Mouse (Mus musculus): ENCODE data around the gene Hnf1b. TPM values are rescaled to one million over a fixed set of nuclear protein-coding genes. Genes with fewer than 3 reads are reported as not detected.
A peak's percentile ranks its signal among the peaks of the same experiment; 100 is the strongest.

Gene Hnf1b
- polyA plus RNA-seq, 2 experiments = 1.8 to 2.4 TPM

GRCm38 (mm10) chr11:83852501-83853211 lies 2.8 kb downstream of the Hnf1b start:
- H3K4me3 ChIP-seq (ENCODE audit: insufficient read depth in 1 of 2, low read depth in 2 of 2, low read length in 2 of 2) = peak overlapping the region; percentile 28 to 44
- H3K4me2 ChIP-seq (ENCODE audit: low read depth) = peak overlapping the region; percentile 47
- DNase-seq (ENCODE audit: low read depth in 3 of 3, low spot score in 3 of 3) (no peak), ATAC-seq (ENCODE audit: insufficient read depth) (no peak)
- TF ChIP-seq CTCF (IDR thresholded peaks at IDR 0.05; ENCODE audit: low read depth) (no peak), EP300 (IDR thresholded peaks at IDR 0.05; ENCODE audit: low read depth) (no peak)
- no peak overlapping the region for H3K9ac ChIP-seq (replicated peaks)
- H3K9me3 ChIP-seq (ENCODE audit: control insufficient read depth, low read length) = no peaks in the 10 kb centered on the region
- WGBS (ENCODE audit: insufficient replicate concordance) = 1% methylated on average over 38 of the region's 38 CpGs
- H3K27ac ChIP-seq = no peak overlapping the region
- H3K4me1 ChIP-seq (replicated peaks; ENCODE audit: control insufficient read depth in 2 of 2, insufficient read depth in 2 of 2, low read length in 1 of 2) = no peaks in the 10 kb centered on the region
- no peaks in the 10 kb centered on the region for H3K36me3 ChIP-seq (replicated peaks; ENCODE audit: control insufficient read depth, insufficient read depth, low read depth)
- H3K27me3 ChIP-seq (ENCODE audit: control insufficient read depth, insufficient read depth, low read length) = peaks cover 63% of the 10 kb centered on the region

- no peak overlapping the region for H3K27ac ChIP-seq
- peak overlapping the region; percentile 28 to 44 for H3K4me3 ChIP-seq (ENCODE audit: insufficient read depth in 1 of 2, low read depth in 2 of 2, low read length in 2 of 2)
- no peaks in the 10 kb centered on the region for H3K9me3 ChIP-seq (ENCODE audit: control insufficient read depth, low read length)
- H3K9ac ChIP-seq (replicated peaks) = no peak overlapping the region
- no peaks in the 10 kb centered on the region for H3K36me3 ChIP-seq (replicated peaks; ENCODE audit: control insufficient read depth, insufficient read depth, low read depth)
- TF ChIP-seq CTCF (IDR thresholded peaks at IDR 0.05; ENCODE audit: low read depth) (no peak), EP300 (IDR thresholded peaks at IDR 0.05; ENCODE audit: low read depth) (no peak)
- H3K4me2 ChIP-seq (ENCODE audit: low read depth) = peak overlapping the region; percentile 47
- WGBS (ENCODE audit: insufficient replicate concordance) = 1% methylated on average over 33 of the region's 33 CpGs
- H3K4me1 ChIP-seq (replicated peaks; ENCODE audit: control insufficient read depth in 2 of 2, insufficient read depth in 2 of 2, low read length in 1 of 2) = no peaks in the 10 kb centered on the region
- no peak for ATAC-seq (ENCODE audit: insufficient read depth)
- peaks cover 63% of the 10 kb centered on the region for H3K27me3 ChIP-seq (ENCODE audit: control insufficient read depth, insufficient read depth, low read length)
- no peak for DNase-seq (ENCODE audit: low read depth in 3 of 3, low spot score in 3 of 3)
Measured at GRCm38 (mm10) chr11:83853221-83853792, 3.4 kb downstream of the Hnf1b start.

GRCm38 (mm10) chr11:83854091-83854490 lies 4.2 kb downstream of the Hnf1b start:
- 9% methylated on average over 10 of the region's 10 CpGs for WGBS (ENCODE audit: insufficient replicate concordance)
- Histone ChIP-seq H3K4me2 (ENCODE audit: low read depth) (no peak overlapping the region), H3K36me3 (replicated peaks; ENCODE audit: control insufficient read depth, insufficient read depth, low read depth) (no peaks in the 10 kb centered on the region), H3K4me1 (replicated peaks; ENCODE audit: control insufficient read depth in 2 of 2, insufficient read depth in 2 of 2, low read length in 1 of 2) (no peaks in the 10 kb centered on the region), H3K27ac (no peak overlapping the region), H3K27me3 (ENCODE audit: control insufficient read depth, insufficient read depth, low read length) (peaks cover 62% of the 10 kb centered on the region), H3K4me3 (ENCODE audit: insufficient read depth in 1 of 2, low read depth in 2 of 2, low read length in 2 of 2) (no peak overlapping the region), H3K9me3 (ENCODE audit: control insufficient read depth, low read length) (no peaks in the 10 kb centered on the region), H3K9ac (replicated peaks) (no peak overlapping the region)
- no peak for ATAC-seq (ENCODE audit: insufficient read depth)
- no peak for DNase-seq (ENCODE audit: low read depth in 3 of 3, low spot score in 3 of 3)
- TF ChIP-seq EP300 (IDR thresholded peaks at IDR 0.05; ENCODE audit: low read depth) (no peak), CTCF (IDR thresholded peaks at IDR 0.05; ENCODE audit: low read depth) (no peak)

DNA sequence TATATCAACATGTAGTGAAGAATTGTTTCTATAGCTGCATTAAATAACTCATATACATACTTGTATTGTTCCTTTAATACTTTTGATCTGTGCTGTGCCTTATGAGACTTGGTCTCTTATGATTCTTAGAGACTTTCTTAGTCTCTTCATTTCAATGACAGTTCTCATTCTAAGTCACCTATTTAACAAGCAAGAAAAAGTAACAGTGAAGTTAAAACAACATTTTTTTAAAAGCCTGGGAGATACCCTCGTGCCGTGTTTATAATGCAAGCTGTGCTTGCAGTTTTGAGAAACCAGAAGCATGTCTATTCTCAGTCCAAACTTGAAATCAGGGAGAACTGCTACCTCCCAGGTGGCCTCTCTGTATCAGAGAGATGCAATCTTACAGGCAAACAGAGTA lies 4.8 kb downstream of the Hnf1b start:
- no peaks in the 10 kb centered on the region for H3K9me3 ChIP-seq (ENCODE audit: control insufficient read depth, low read length)
- H3K27ac ChIP-seq = no peak overlapping the region
- no peak overlapping the region for H3K4me3 ChIP-seq (ENCODE audit: insufficient read depth in 1 of 2, low read depth in 2 of 2, low read length in 2 of 2)
- TF ChIP-seq CTCF (IDR thresholded peaks at IDR 0.05; ENCODE audit: low read depth) (no peak), EP300 (IDR thresholded peaks at IDR 0.05; ENCODE audit: low read depth) (no peak)
- no peaks in the 10 kb centered on the region for H3K36me3 ChIP-seq (replicated peaks; ENCODE audit: control insufficient read depth, insufficient read depth, low read depth)
- no peak for DNase-seq (ENCODE audit: low read depth in 3 of 3, low spot score in 3 of 3)
- H3K4me2 ChIP-seq (ENCODE audit: low read depth) = no peak overlapping the region
- H3K9ac ChIP-seq (replicated peaks) = no peak overlapping the region
- no peaks in the 10 kb centered on the region for H3K4me1 ChIP-seq (replicated peaks; ENCODE audit: control insufficient read depth in 2 of 2, insufficient read depth in 2 of 2, low read length in 1 of 2)
- WGBS (ENCODE audit: insufficient replicate concordance) = 15% methylated on average over 2 of the region's 2 CpGs
- peaks cover 57% of the 10 kb centered on the region for H3K27me3 ChIP-seq (ENCODE audit: control insufficient read depth, insufficient read depth, low read length)
- no peak for ATAC-seq (ENCODE audit: insufficient read depth)

DNA sequence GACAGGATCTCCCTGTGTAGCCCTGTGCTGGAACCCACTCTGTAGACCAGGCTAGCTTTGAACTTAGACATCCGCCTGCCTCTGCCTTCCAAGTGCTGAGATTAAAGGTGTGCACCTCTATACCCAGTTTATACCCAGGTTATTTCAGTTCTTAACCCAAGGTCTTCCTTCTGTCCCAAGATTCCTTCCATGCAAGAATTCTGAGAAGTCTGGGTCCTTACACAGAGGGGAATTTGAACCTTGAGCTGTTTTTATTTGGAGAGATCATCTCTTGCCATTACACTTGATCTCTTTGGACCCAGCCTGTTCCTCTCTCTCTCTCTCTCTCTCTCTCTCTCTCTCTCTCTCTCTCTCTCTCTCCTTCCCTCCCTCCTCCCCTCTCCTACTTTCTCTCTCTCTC lies 7.4 kb downstream of the Hnf1b start:
- DNase-seq (ENCODE audit: low read depth in 3 of 3, low spot score in 3 of 3) = no peak
- Histone ChIP-seq H3K4me2 (ENCODE audit: low read depth) (no peak overlapping the region), H3K4me1 (replicated peaks; ENCODE audit: control insufficient read depth in 2 of 2, insufficient read depth in 2 of 2, low read length in 1 of 2) (no peaks in the 10 kb centered on the region), H3K9me3 (ENCODE audit: control insufficient read depth, low read length) (no peaks in the 10 kb centered on the region), H3K36me3 (replicated peaks; ENCODE audit: control insufficient read depth, insufficient read depth, low read depth) (no peaks in the 10 kb centered on the region), H3K27ac (no peak overlapping the region), H3K9ac (replicated peaks) (no peak overlapping the region), H3K27me3 (ENCODE audit: control insufficient read depth, insufficient read depth, low read length) (peaks cover 32% of the 10 kb centered on the region), H3K4me3 (ENCODE audit: insufficient read depth in 1 of 2, low read depth in 2 of 2, low read length in 2 of 2) (no peak overlapping the region)
- no peak for ATAC-seq (ENCODE audit: insufficient read depth)
- no peak for TF ChIP-seq CTCF (IDR thresholded peaks at IDR 0.05; ENCODE audit: low read depth)
- TF ChIP-seq EP300 (IDR thresholded peaks at IDR 0.05; ENCODE audit: low read depth) = no peak
- 43% methylated on average over 1 of the region's 1 CpGs for WGBS (ENCODE audit: insufficient replicate concordance)
